Mouse (Mus musculus) forebrain, embryonic 10.5 days (tissue): ENCODE results near the gene Lrrc73. TPM values are rescaled to one million over a fixed set of nuclear protein-coding genes. Genes with fewer than 3 reads are reported as not detected.

Source experiments
- microRNA counts: library from miRNA; unstranded; fragments of <30 nt; microRNA quantifications from one replicate; lab custom pipeline; 2017
- microRNA-seq: library from miRNA; unstranded; fragments of <30 nt; microRNA quantifications from one replicate; pipeline ENCODE4, GENCODE M21; 2017
- polyA plus RNA-seq: library from polyadenylated mRNA; unstranded; fragments of >200 nt; fragmentation: Nextera tagmentation; extraction: Ambion mirVana; gene quantifications from 2 replicates; pipeline ENCODE4 v1.2.1, GENCODE M21; 2016

Gene Lrrc73
- polyA plus RNA-seq, 1 experiment from 2014 or later: 0.81 TPM

MicroRNA genes within 50 kb of the gene (microRNA counts, 519-probe panel; counts per million panel counts)
- microRNA mmu-miR-693-3p (lab: Ali Mortazavi, UCI): 341 counts per million, percentile 65 among the panel's probes with 10 or more counts
- microRNA mmu-miR-693-5p (lab: Ali Mortazavi, UCI): 341 counts per million, percentile 65 among the panel's probes with 10 or more counts

Small RNA genes within 50 kb of the gene (microRNA-seq; reads per million reads assigned to microRNA genes)
- 1.8 reads per million for gene Mir693

Other genes with a start within 250 kb of the Lrrc73 start
- gene Vegfa, start 221.2 kb upstream of the Lrrc73 start, polyA plus RNA-seq: 2.4 and 2.5 TPM in 2 replicates
- gene Mrps18a, start 142.5 kb upstream of the Lrrc73 start, polyA plus RNA-seq: 152 and 154 TPM in 2 replicates
- gene Rsph9, start 109.3 kb upstream of the Lrrc73 start, polyA plus RNA-seq: 8.9 and 11.3 TPM in 2 replicates
- 36.3 and 36.8 TPM in 2 replicates for gene Mad2l1bp, start 100.0 kb upstream of the Lrrc73 start, polyA plus RNA-seq
- 29.8 and 30.0 TPM in 2 replicates for gene Gtpbp2, start 92.5 kb upstream of the Lrrc73 start, polyA plus RNA-seq
- 14.5 and 14.6 TPM in 2 replicates for gene Polh, start 50.9 kb upstream of the Lrrc73 start, polyA plus RNA-seq
- gene Xpo5, start 50.7 kb upstream of the Lrrc73 start, polyA plus RNA-seq: 79.7 and 80.4 TPM in 2 replicates
- 140 and 143 TPM in 2 replicates for gene Polr1c, start 5.5 kb upstream of the Lrrc73 start, polyA plus RNA-seq
- 68.3 and 72.5 TPM in 2 replicates for gene Yipf3, start 5.5 kb upstream of the Lrrc73 start, polyA plus RNA-seq
- gene Tjap1, start 29.5 kb downstream of the Lrrc73 start, polyA plus RNA-seq: 60.0 and 62.6 TPM in 2 replicates
- gene Dlk2, start 43.9 kb downstream of the Lrrc73 start, polyA plus RNA-seq: 1.2 TPM in 2 replicates
- 5.8 and 6.1 TPM in 2 replicates for gene Abcc10, start 74.8 kb downstream of the Lrrc73 start, polyA plus RNA-seq
- 6.8 and 7.1 TPM in 2 replicates for gene Zfp318, start 130.2 kb downstream of the Lrrc73 start, polyA plus RNA-seq
- 0.76 TPM in 1 of 2 replicates, not detected in the other for gene Crip3, start 175.4 kb downstream of the Lrrc73 start, polyA plus RNA-seq
- not detected in 2 replicates for gene Slc22a7, start 184.9 kb downstream of the Lrrc73 start, polyA plus RNA-seq
- 0.71 and 1.1 TPM in 2 replicates for gene Ttbk1, start 234.1 kb downstream of the Lrrc73 start, polyA plus RNA-seq
- gene Dnph1, start 243.2 kb downstream of the Lrrc73 start, polyA plus RNA-seq: 107 TPM in 2 replicates